Mouse (Mus musculus) heart, adult 9 months (tissue): ENCODE measurements around the gene Ryk.

ENCODE experiments used
- DNase-seq, 2 experiments: peaks; one replicate each; pipeline ENCODE4 v3.0.0; 2022; ENCODE audit warnings: low spot score in 2 of 2

The Ryk gene

GRCm38 (mm10) chr9:102948706-102949105 is 114.0 kb downstream of the Ryk start:
- no peak for DNase-seq

GRCm38 (mm10) chr9:102951091-102951994 is 116.6 kb downstream of the Ryk start:
- DNase-seq, result no peak

GRCm38 (mm10) chr9:102955866-102956265 is 121.1 kb downstream of the Ryk start:
- no peak for DNase-seq
